Mouse (Mus musculus) spleen, adult 2 months (tissue): ENCODE results near the gene Shank3. TPM values are rescaled to one million over a fixed set of nuclear protein-coding genes. Genes with fewer than 3 reads are reported as not detected.

ENCODE experiments used
- DNase-seq, 2 experiments: peaks; one replicate each; pipeline versions ENCODE4 v3.0.0 to v3.0.0-alpha.2; 2012 to 2021; ENCODE audit warnings: low spot score in 2 of 2, low read depth in 1 of 2
- H3K27ac ChIP-seq: fragments of 200-500 bp; 2 replicates; pipeline ENCODE4 v1.5.1; 2012; ENCODE audit warnings: low read length, inconsistent platforms; ENCODE audit not compliant: insufficient read depth
- H3K27me3 ChIP-seq: fragments of 200-500 bp; 2 replicates; pipeline ENCODE4 v1.6.1; 2012; ENCODE audit warnings: mild to moderate bottlenecking, moderate library complexity, low read length, inconsistent platforms; ENCODE audit not compliant: control insufficient read depth, insufficient read depth
- H3K36me3 ChIP-seq: fragments of 200-500 bp; 2 replicates; pipeline ENCODE4 v1.6.1; 2012; ENCODE audit warnings: mild to moderate bottlenecking, low read length, inconsistent platforms; ENCODE audit not compliant: control insufficient read depth, insufficient read depth
- H3K4me1 ChIP-seq: fragments of 200-500 bp; 2 replicates; pipeline ENCODE4 v1.6.1; 2011; ENCODE audit warnings: inconsistent platforms; ENCODE audit not compliant: control insufficient read depth, insufficient read depth, insufficient read length
- H3K4me3 ChIP-seq: fragments of 200-500 bp; 2 replicates; pipeline ENCODE4 v1.5.1; 2011; ENCODE audit warnings: mild to moderate bottlenecking, inconsistent platforms; ENCODE audit not compliant: insufficient read depth, insufficient read length; ENCODE audit errors: extremely low read depth
- CTCF ChIP-seq: fragments of 200-500 bp; IDR thresholded peaks from 2 replicates; pipeline ENCODE4 v1.5.1; 2011; ENCODE audit warnings: mild to moderate bottlenecking, inconsistent platforms; ENCODE audit not compliant: insufficient read depth, insufficient read length, insufficient replicate concordance; ENCODE audit errors: extremely low read depth
- POLR2A ChIP-seq: fragments of 200-500 bp; IDR thresholded peaks from 2 replicates; pipeline ENCODE4 v1.6.1; 2011; ENCODE audit warnings: low read depth, low read length, inconsistent platforms
- WGBS: fragments of 180-500 bp; shearing (Covaris S2); methylation state at CpG from one replicate; pipeline ENCODE4 v1.1.7; 2018; 5-methylcytosine and 5-hydroxymethylcytosine counted together
- polyA plus RNA-seq: library from polyadenylated mRNA; depleted of rRNA; stranded (reverse); fragments of >200 nt; gene quantifications from 2 replicates; pipeline ENCODE4 v1.2.3, GENCODE M21; 2012

The Shank3 gene
- polyA plus RNA-seq, 1 experiment: 24.6 TPM

GRCm38 (mm10) chr15:89557996-89558390, 58.6 kb downstream of the Shank3 start:
- WGBS: 91% methylated on average over 34 of the region's 34 CpGs
- Histone ChIP-seq H3K27ac (no peak overlapping the region), H3K4me3 (no peak overlapping the region), H3K4me1 (no peaks in the 10 kb centered on the region; the same call in 1 of the 2 replicates), H3K27me3 (no peaks in the 10 kb centered on the region), H3K36me3 (no peaks in the 10 kb centered on the region)
- no peak for DNase-seq
- TF ChIP-seq POLR2A (no peak), CTCF (no peak)

GRCm38 (mm10) chr15:89559202-89559731, 59.8 kb downstream of the Shank3 start:
- Histone ChIP-seq H3K4me3 (no peak overlapping the region), H3K27me3 (no peaks in the 10 kb centered on the region), H3K27ac (no peak overlapping the region), H3K4me1 (no peaks in the 10 kb centered on the region; the same call in 1 of the 2 replicates), H3K36me3 (no peaks in the 10 kb centered on the region)
- TF ChIP-seq POLR2A (no peak), CTCF (no peak)
- DNase-seq: no peak
- WGBS: 85% methylated on average over 10 of the region's 10 CpGs

GRCm38 (mm10) chr15:89568114-89568513, 68.7 kb downstream of the Shank3 start, which contains the start of gene Acr:
Gene Acr (plus strand): TSS chr15:89568326.
- no peak for DNase-seq
- Histone ChIP-seq H3K27me3 (no peaks in the 10 kb centered on the region), H3K4me3 (no peak within 1 kb of the TSS), H3K4me1 (no peaks in the 10 kb centered on the region), H3K36me3 (no peaks in the 10 kb centered on the region), H3K27ac (no peak within 1 kb of the TSS)
- WGBS: 91% methylated on average over 6 of the region's 6 CpGs
- TF ChIP-seq POLR2A: no peak
- no peak for TF ChIP-seq CTCF

GRCm38 (mm10) chr15:89572147-89572546, 72.7 kb downstream of the Shank3 start:
- no peaks in the 10 kb centered on the region for H3K4me1 ChIP-seq
- no peak for DNase-seq
- H3K4me3 ChIP-seq: no peak overlapping the region
- TF ChIP-seq POLR2A (no peak), CTCF (no peak)
- 26% methylated on average over 8 of the region's 8 CpGs for WGBS
- H3K27ac ChIP-seq: no peak overlapping the region
- H3K36me3 ChIP-seq: no peaks in the 10 kb centered on the region
- H3K27me3 ChIP-seq: no peaks in the 10 kb centered on the region

- H3K36me3 ChIP-seq: no peaks in the 10 kb centered on the region
- WGBS: 89% methylated on average over 7 of the region's 7 CpGs
- H3K27me3 ChIP-seq: no peaks in the 10 kb centered on the region
- H3K4me1 ChIP-seq: no peaks in the 10 kb centered on the region
- no peak overlapping the region for H3K27ac ChIP-seq
- DNase-seq: no peak
- H3K4me3 ChIP-seq: no peak overlapping the region
- no peak for TF ChIP-seq CTCF
- TF ChIP-seq POLR2A: no peak
Measured at GRCm38 (mm10) chr15:89582494-89582893, 83.1 kb downstream of the Shank3 start.

- no peaks in the 10 kb centered on the region for H3K36me3 ChIP-seq
- no peak overlapping the region for H3K4me3 ChIP-seq
- no peak for DNase-seq
- TF ChIP-seq CTCF: no peak
- TF ChIP-seq POLR2A: no peak
- 79% methylated on average over 5 of the region's 5 CpGs for WGBS
- no peak overlapping the region for H3K27ac ChIP-seq
- H3K27me3 ChIP-seq: peaks cover under 1% of the 10 kb centered on the region; the same call in 1 of the 2 replicates
- H3K4me1 ChIP-seq: no peaks in the 10 kb centered on the region
Measured at GRCm38 (mm10) chr15:89585101-89585500, 85.7 kb downstream of the Shank3 start.

GRCm38 (mm10) chr15:89585631-89586030, 86.2 kb downstream of the Shank3 start:
- TF ChIP-seq POLR2A: no peak
- TF ChIP-seq CTCF: no peak
- H3K27me3 ChIP-seq: peaks cover 2% of the 10 kb centered on the region; the same call in 1 of the 2 replicates
- no peaks in the 10 kb centered on the region for H3K4me1 ChIP-seq
- H3K36me3 ChIP-seq: no peaks in the 10 kb centered on the region
- no peak overlapping the region for H3K27ac ChIP-seq
- no peak overlapping the region for H3K4me3 ChIP-seq
- DNase-seq: no peak
- 84% methylated on average over 11 of the region's 11 CpGs for WGBS
